Comparison of ENCODE assay signal across 26 mouse cellular contexts in the genomic region with DNA sequence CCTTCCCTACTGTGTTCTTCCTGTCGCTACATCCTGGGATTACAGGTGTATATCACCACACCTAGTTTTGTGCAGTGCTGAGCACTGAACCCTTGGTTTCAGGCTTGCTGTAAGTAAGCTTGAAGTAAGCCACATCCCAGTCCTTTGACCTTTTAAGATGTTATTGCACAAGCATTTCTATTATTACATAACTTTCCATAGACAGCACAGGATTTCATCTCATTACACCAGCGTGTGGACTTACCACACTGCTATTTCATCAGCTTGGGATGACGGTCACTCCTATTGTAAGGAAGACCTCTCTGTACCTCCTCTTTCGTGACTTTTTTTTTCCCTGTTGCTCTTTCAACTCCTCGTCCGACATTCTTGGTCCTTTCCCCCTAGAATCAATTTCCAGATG.
DNase-seq lines count a peak whose midpoint lies in the region; ATAC-seq lines count a peak whose summit lies in the region.
"Had no signal": no experiment of that assay in that cellular context is flagged by ENCODE, and none has a peak within 500 bp of the region (broad histone marks: within the 10 kb centered on the region; RNA-seq: fewer than 3 reads in every experiment).

No protein-coding gene starts in this region.

- H3K4me2 ChIP-seq in midbrain, embryonic 11.5 days, result no peak overlapping the region
- no peak overlapping the region for H3K4me2 ChIP-seq in midbrain, embryonic 14.5 days (ENCODE audit: low read length)
- H3K4me2 ChIP-seq: embryonic facial prominence, embryonic 12.5 days; embryonic facial prominence, embryonic 15.5 days; heart, embryonic 13.5 days; hindbrain, embryonic 12.5 days; intestine, embryonic 15.5 days had no signal

- H3K36me3 ChIP-seq in midbrain, embryonic 11.5 days (ENCODE audit: control insufficient read depth, insufficient read depth, low read length), result no peaks in the 10 kb centered on the region
- H3K36me3 ChIP-seq in midbrain, embryonic 14.5 days (ENCODE audit: control insufficient read depth, insufficient read depth, low read length), result no peaks in the 10 kb centered on the region
- H3K36me3 ChIP-seq: embryonic facial prominence, embryonic 12.5 days; embryonic facial prominence, embryonic 15.5 days; heart, embryonic 10.5 days; heart, embryonic 13.5 days; hindbrain, embryonic 12.5 days; intestine, embryonic 15.5 days had no signal

- H3K4me1 ChIP-seq in midbrain, embryonic 11.5 days (ENCODE audit: control insufficient read depth, insufficient read depth, low read length), result no peaks in the 10 kb centered on the region
- no peaks in the 10 kb centered on the region for H3K4me1 ChIP-seq in midbrain, embryonic 14.5 days (ENCODE audit: control insufficient read depth, insufficient read depth, low read length)
- H3K4me1 ChIP-seq: embryonic facial prominence, embryonic 15.5 days; heart, embryonic 13.5 days; intestine, embryonic 15.5 days had no signal

- no peak overlapping the region for H3K9ac ChIP-seq in midbrain, embryonic 11.5 days (ENCODE audit: low read length)
- no peak overlapping the region for H3K9ac ChIP-seq in midbrain, embryonic 14.5 days (replicated peaks; ENCODE audit: low read length)
- H3K9ac ChIP-seq: embryonic facial prominence, embryonic 12.5 days; embryonic facial prominence, embryonic 15.5 days; forebrain, postnatal 0 days; heart, embryonic 13.5 days; hindbrain, embryonic 12.5 days; intestine, embryonic 15.5 days had no signal

- ATAC-seq in midbrain, embryonic 11.5 days (ENCODE audit: low FRiP score), result no peak
- ATAC-seq in midbrain, embryonic 14.5 days (ENCODE audit: low FRiP score, low TSS enrichment), result no peak
- ATAC-seq: activated CD4-positive, CD25-positive, alpha-beta regulatory T cell, adult 4 months; CD4-positive, CD25-positive, alpha-beta regulatory T cell, adult 4 months; forebrain, embryonic 14.5 days; forebrain, postnatal 0 days; hindbrain, embryonic 16.5 days; intestine, embryonic 15.5 days had no signal

- WGBS in midbrain, embryonic 11.5 days, result 82% methylated on average over 6 of the region's 6 CpGs
- 66% methylated on average over 6 of the region's 6 CpGs for WGBS in midbrain, embryonic 14.5 days

- H3K27me3 ChIP-seq in midbrain, embryonic 11.5 days (ENCODE audit: control insufficient read depth, insufficient read depth, low read length), result no peaks in the 10 kb centered on the region
- H3K27me3 ChIP-seq in midbrain, embryonic 14.5 days (ENCODE audit: control insufficient read depth, insufficient read depth, low read length), result no peaks in the 10 kb centered on the region
- H3K27me3 ChIP-seq: embryonic facial prominence, embryonic 12.5 days; embryonic facial prominence, embryonic 15.5 days; heart, embryonic 13.5 days; hindbrain, embryonic 12.5 days; intestine, embryonic 15.5 days had no signal

- H3K4me3 ChIP-seq in midbrain, embryonic 11.5 days (ENCODE audit: low read depth, low read length), result no peak overlapping the region
- H3K4me3 ChIP-seq in midbrain, embryonic 14.5 days (replicated peaks; ENCODE audit: low read depth, low read length), result no peak overlapping the region
- H3K4me3 ChIP-seq: embryonic facial prominence, embryonic 12.5 days; embryonic facial prominence, embryonic 15.5 days; gastrocnemius, adult 2 months; heart, adult 2 months; heart, embryonic 10.5 days; heart, embryonic 13.5 days; hindbrain, embryonic 12.5 days; intestine, embryonic 15.5 days had no signal

- H3K9me3 ChIP-seq in midbrain, embryonic 11.5 days (ENCODE audit: control insufficient read depth, low read length), result no peaks in the 10 kb centered on the region
- no peaks in the 10 kb centered on the region for H3K9me3 ChIP-seq in midbrain, embryonic 14.5 days (ENCODE audit: control insufficient read depth, low read length)
- H3K9me3 ChIP-seq: embryonic facial prominence, embryonic 12.5 days; embryonic facial prominence, embryonic 15.5 days; heart, embryonic 10.5 days; heart, embryonic 13.5 days; hindbrain, embryonic 12.5 days; intestine, embryonic 15.5 days had no signal

- no peak overlapping the region for H3K27ac ChIP-seq in midbrain, embryonic 11.5 days (ENCODE audit: low read depth, low read length)
- H3K27ac ChIP-seq in midbrain, embryonic 14.5 days (replicated peaks; ENCODE audit: low read depth, low read length), result no peak overlapping the region
- H3K27ac ChIP-seq: embryonic facial prominence, embryonic 12.5 days; embryonic facial prominence, embryonic 15.5 days; gastrocnemius, adult 2 months; heart, adult 2 months; heart, embryonic 10.5 days; heart, embryonic 13.5 days; hindbrain, embryonic 12.5 days; intestine, embryonic 15.5 days had no signal

- DNase-seq in adrenal gland, adult 2 months, result peak; percentile 1
- DNase-seq in adrenal gland, postnatal 25 days, result no peak
- DNase-seq in midbrain, embryonic 11.5 days (ENCODE audit: low spot score, missing footprints), result peak; percentile 69
- no peak for DNase-seq in midbrain, embryonic 14.5 days
- DNase-seq in gonadal fat pad, adult 2 months (ENCODE audit: low read depth), result peak; percentile 12
- DNase-seq in embryo, embryonic 11 days, result no peak
- DNase-seq in lung, postnatal 25 days (ENCODE audit: low spot score), result no peak
- DNase-seq: adrenal gland, postnatal 14 days; cerebellum, adult 18-20 months; cerebellum, adult 9-10 months; cerebellum, postnatal 14 days; forebrain, postnatal 0 days; gastrocnemius, adult 2 months; gastrocnemius, postnatal 14 days; heart, adult 2 months; heart, postnatal 14 days had no signal

Comparison
In these comparisons a context has a peak if more than half of its experiments do, and no peak if none do; other contexts are left out.
1. DNase-seq: peak in adrenal gland, adult 2 months (single experiment), midbrain, embryonic 11.5 days (single experiment) and gonadal fat pad, adult 2 months (single experiment); none in adrenal gland, postnatal 25 days (single experiment), midbrain, embryonic 14.5 days (single experiment), embryo, embryonic 11 days (single experiment) and lung, postnatal 25 days (single experiment).